Mouse (Mus musculus): Measurements from ENCODE around the gene Zfp143. TPM values are rescaled to one million over a fixed set of nuclear protein-coding genes. Genes with fewer than 3 reads are reported as not detected.
A peak's percentile ranks its signal among the peaks of the same experiment; 100 is the strongest.

Gene Zfp143
- total and polyA plus RNA-seq, 3 experiments, result 17.0 to 23.4 (median 17.5) TPM

GRCm38 (mm10) chr7:110138538-110138937 lies 77.5 kb downstream of the Zfp143 start:
- Histone ChIP-seq H3K79me2 (replicated peaks; ENCODE audit: control insufficient read depth, extremely low read depth, insufficient read depth, poor library complexity, severe bottlenecking) (peaks cover 7% of the 10 kb centered on the region), H3K4me2 (ENCODE audit: insufficient read depth, low read depth, poor library complexity, severe bottlenecking) (no peak overlapping the region), H3K27ac (ENCODE audit: insufficient read depth, low read depth) (no peak overlapping the region), H3K4me1 (ENCODE audit: control insufficient read depth in 1 of 2, insufficient read depth in 2 of 2) (no peaks in the 10 kb centered on the region), H3K27me3 (replicated peaks) (no peaks in the 10 kb centered on the region), H3K9ac (ENCODE audit: insufficient read depth, low read depth) (no peak overlapping the region), H3K36me3 (replicated peaks in 1 of 2; ENCODE audit: control insufficient read depth in 1 of 2, insufficient read depth in 1 of 2, low read length in 1 of 2) (peaks cover 68 to 92% of the 10 kb centered on the region in 2 experiments), H3K9me3 (replicated peaks; ENCODE audit: low read length) (no peaks in the 10 kb centered on the region), H3K4me3 (replicated peaks in 1 of 3; ENCODE audit: low read depth in 2 of 3, low read length in 2 of 3, poor library complexity in 1 of 3) (no peak overlapping the region)
- dilution Hi-C loops (cut with MboI; ENCODE audit: extremely low pct_ligation_motif_present, extremely low pct_unique_long_range_greater_than_20kb, low sequenced_read_pairs) (no loop called here), in situ Hi-C loops (cut with MboI; ENCODE audit: low pct_ligation_motif_present, low pct_unique_long_range_greater_than_20kb, low sequenced_read_pairs) (no loop called here)
- TF ChIP-seq MYC (IDR thresholded peaks at IDR 0.05; ENCODE audit: low read depth, low read length) (0 out of 2 replicates have a peak, but pooled peaks have one; percentile 23), CTCF (conservative IDR thresholded peaks at IDR 0.05 in 1 of 2, IDR thresholded peaks at IDR 0.05 in 1 of 2; ENCODE audit: low read depth in 2 of 2, low read length in 2 of 2) (peak; percentile 2 to 42; a peak in 2 of 4 replicates), POLR2AphosphoS2 (IDR thresholded peaks at IDR 0.05; ENCODE audit: low read depth, low read length) (no peak), PAX5 (IDR thresholded peaks at IDR 0.05; ENCODE audit: low read length) (no peak)
- DNase-seq (ENCODE audit: extremely low read depth), result no peak

DNA sequence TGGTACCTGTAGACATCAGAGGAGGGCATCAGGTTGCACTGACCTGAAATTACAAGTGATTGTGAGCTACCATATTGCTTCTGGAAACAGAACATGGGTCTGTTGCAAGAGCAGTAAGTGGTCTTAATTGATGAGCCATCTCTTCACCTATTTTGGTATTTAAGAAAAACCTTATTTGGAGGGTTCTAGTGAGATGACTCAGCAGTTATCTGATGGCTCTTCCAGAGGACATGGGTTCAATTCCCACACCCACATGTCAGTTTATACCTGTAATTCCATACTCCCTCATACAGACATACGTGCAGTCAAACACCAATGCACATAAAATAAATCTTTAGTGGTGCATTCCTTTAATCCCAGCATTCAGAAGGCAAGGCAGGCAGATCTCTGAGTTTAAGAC lies 82.8 kb downstream of the Zfp143 start:
- peaks cover 41 to 87% of the 10 kb centered on the region in 2 experiments for H3K36me3 ChIP-seq (replicated peaks in 1 of 2; ENCODE audit: control insufficient read depth in 1 of 2, insufficient read depth in 1 of 2, low read length in 1 of 2)
- no peak overlapping the region for H3K27ac ChIP-seq (ENCODE audit: insufficient read depth, low read depth)
- H3K4me1 ChIP-seq (ENCODE audit: control insufficient read depth in 1 of 2, insufficient read depth in 2 of 2), result no peaks in the 10 kb centered on the region
- no peaks in the 10 kb centered on the region for H3K79me2 ChIP-seq (replicated peaks; ENCODE audit: control insufficient read depth, extremely low read depth, insufficient read depth, poor library complexity, severe bottlenecking)
- H3K4me2 ChIP-seq (ENCODE audit: insufficient read depth, low read depth, poor library complexity, severe bottlenecking), result no peak overlapping the region
- dilution Hi-C loops (cut with MboI; ENCODE audit: extremely low pct_ligation_motif_present, extremely low pct_unique_long_range_greater_than_20kb, low sequenced_read_pairs) (no loop called here), in situ Hi-C loops (cut with MboI; ENCODE audit: low pct_ligation_motif_present, low pct_unique_long_range_greater_than_20kb, low sequenced_read_pairs) (no loop called here)
- H3K27me3 ChIP-seq (replicated peaks), result no peaks in the 10 kb centered on the region
- no peak overlapping the region for H3K9ac ChIP-seq (ENCODE audit: insufficient read depth, low read depth)
- no peak overlapping the region for H3K4me3 ChIP-seq (replicated peaks in 1 of 3; ENCODE audit: low read depth in 2 of 3, low read length in 2 of 3, poor library complexity in 1 of 3)
- H3K9me3 ChIP-seq (replicated peaks; ENCODE audit: low read length), result no peaks in the 10 kb centered on the region
- no peak for DNase-seq (ENCODE audit: extremely low read depth)
- TF ChIP-seq ZC3H11A (IDR thresholded peaks at IDR 0.05; ENCODE audit: low read depth, low read length) (no peak), PAX5 (IDR thresholded peaks at IDR 0.05; ENCODE audit: low read length) (no peak), MAFK (IDR thresholded peaks at IDR 0.05; ENCODE audit: insufficient replicate concordance, low read length) (0 out of 2 replicates have a peak, but pooled peaks have one; percentile 15), SIN3A (IDR thresholded peaks at IDR 0.05; ENCODE audit: low read length) (no peak)

Other genes with a start within 250 kb of the Zfp143 start
- gene Scube2, start 195.5 kb upstream of the Zfp143 start, total RNA-seq (2012; rRNA removed), result not detected in 2 replicates
- not detected in 2 replicates for gene Scube2, start 195.5 kb upstream of the Zfp143 start, total RNA-seq (2014; rRNA removed)
- gene Scube2, start 195.5 kb upstream of the Zfp143 start, polyA plus RNA-seq (2012; ENCODE audit: insufficient read length, low read depth), result not detected in 2 replicates
- gene Dennd5a, start 100.7 kb upstream of the Zfp143 start, total RNA-seq (2012; rRNA removed), result 14.8 and 20.7 TPM in 2 replicates
- 29.5 and 32.8 TPM in 2 replicates for gene Dennd5a, start 100.7 kb upstream of the Zfp143 start, total RNA-seq (2014; rRNA removed)
- gene Dennd5a, start 100.7 kb upstream of the Zfp143 start, polyA plus RNA-seq (2012; ENCODE audit: insufficient read length, low read depth), result 15.8 and 24.6 TPM in 2 replicates
- 51.1 and 67.6 TPM in 2 replicates for gene Tmem41b, start 74.3 kb upstream of the Zfp143 start, total RNA-seq (2012; rRNA removed)
- 101 and 106 TPM in 2 replicates for gene Tmem41b, start 74.3 kb upstream of the Zfp143 start, total RNA-seq (2014; rRNA removed)
- 56.3 and 59.1 TPM in 2 replicates for gene Tmem41b, start 74.3 kb upstream of the Zfp143 start, polyA plus RNA-seq (2012; ENCODE audit: insufficient read length, low read depth)
- gene Ipo7, start 42.9 kb upstream of the Zfp143 start, total RNA-seq (2012; rRNA removed), result 126 and 137 TPM in 2 replicates
- gene Ipo7, start 42.9 kb upstream of the Zfp143 start, total RNA-seq (2014; rRNA removed), result 181 and 198 TPM in 2 replicates
- gene Ipo7, start 42.9 kb upstream of the Zfp143 start, polyA plus RNA-seq (2012; ENCODE audit: insufficient read length, low read depth), result 183 and 189 TPM in 2 replicates
- 10.1 and 12.3 TPM in 2 replicates for gene Wee1, start 60.8 kb downstream of the Zfp143 start, total RNA-seq (2012; rRNA removed)
- 12.2 and 14.2 TPM in 2 replicates for gene Wee1, start 60.8 kb downstream of the Zfp143 start, total RNA-seq (2014; rRNA removed)
- 26.9 and 30.3 TPM in 2 replicates for gene Wee1, start 60.8 kb downstream of the Zfp143 start, polyA plus RNA-seq (2012; ENCODE audit: insufficient read length, low read depth)
- 296 and 297 TPM in 2 replicates for gene Swap70, start 160.5 kb downstream of the Zfp143 start, total RNA-seq (2012; rRNA removed)
- 398 and 409 TPM in 2 replicates for gene Swap70, start 160.5 kb downstream of the Zfp143 start, total RNA-seq (2014; rRNA removed)
- 370 and 388 TPM in 2 replicates for gene Swap70, start 160.5 kb downstream of the Zfp143 start, polyA plus RNA-seq (2012; ENCODE audit: insufficient read length, low read depth)

Data from CH12.LX (cell line).